9 mouse cellular contexts compared by ENCODE assay signal in the genomic region with DNA sequence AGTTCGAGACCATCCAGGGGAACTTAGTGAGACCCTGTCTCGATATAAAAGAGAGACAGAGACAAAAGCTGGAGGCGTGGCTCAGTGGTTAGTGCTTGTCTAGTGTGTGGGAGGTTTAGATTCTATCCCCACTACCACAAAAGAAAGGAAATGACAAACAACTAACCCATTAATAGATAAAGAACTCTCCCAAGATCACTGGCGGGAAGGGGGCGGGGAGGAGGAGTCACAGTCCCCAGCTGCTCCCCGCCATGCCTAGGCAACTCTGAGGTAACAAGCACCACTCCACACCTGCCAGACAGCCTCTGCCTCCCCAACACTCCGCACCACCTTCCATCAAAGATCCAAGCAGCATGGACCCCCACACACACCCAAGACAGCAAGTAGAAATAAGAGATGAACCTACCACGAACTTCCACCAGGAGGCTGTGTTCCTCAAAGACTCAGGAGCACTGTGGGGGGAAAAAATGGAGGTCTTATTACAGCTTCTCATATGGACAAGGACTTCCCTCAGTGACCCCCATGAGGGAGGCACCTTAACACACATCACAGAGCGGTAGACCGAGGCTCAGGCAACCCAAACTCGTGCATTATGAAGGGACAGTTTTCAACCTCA. TPM values are rescaled to one million over a fixed set of nuclear protein-coding genes. Genes with fewer than 3 reads are reported as not detected.
DNase-seq lines count a peak whose midpoint lies in the region; ATAC-seq and TF ChIP-seq lines count a peak whose summit lies in the region.
"Had no signal": no experiment of that assay in that cellular context is flagged by ENCODE, and none has a peak within 500 bp of the region (broad histone marks: within the 10 kb centered on the region; RNA-seq: fewer than 3 reads in every experiment).

No protein-coding gene starts in this region.

- ATAC-seq in kidney, postnatal 0 days (replicated peaks; ENCODE audit: low FRiP score, low read depth): no peak
- no peak for ATAC-seq in forebrain, postnatal 0 days
- ATAC-seq in midbrain, embryonic 14.5 days (ENCODE audit: low FRiP score, low TSS enrichment): no peak

- H3K4me1 ChIP-seq in kidney, postnatal 0 days (replicated peaks; ENCODE audit: insufficient read depth, low read length): peaks cover 67% of the 10 kb centered on the region
- peaks cover 50% of the 10 kb centered on the region for H3K4me1 ChIP-seq in forebrain, postnatal 0 days (ENCODE audit: insufficient read depth)
- peaks cover 90% of the 10 kb centered on the region for H3K4me1 ChIP-seq in midbrain, embryonic 14.5 days (ENCODE audit: control insufficient read depth, insufficient read depth, low read length)

- TF ChIP-seq CTCF in kidney, postnatal 0 days (IDR thresholded peaks at IDR 0.05; ENCODE audit: low read depth): peak; percentile 18; the same call in 1 of the 2 replicates
- TF ChIP-seq CTCF in forebrain, postnatal 0 days (IDR thresholded peaks at IDR 0.05; ENCODE audit: low read depth): peak; percentile 48

- no peak overlapping the region for H3K27ac ChIP-seq in kidney, postnatal 0 days
- H3K27ac ChIP-seq in forebrain, postnatal 0 days (ENCODE audit: low read depth, low read length): no peak overlapping the region
- H3K27ac ChIP-seq in midbrain, embryonic 14.5 days (replicated peaks; ENCODE audit: low read depth, low read length): peak overlapping the region; percentile 90; the same call in 1 of the 2 replicates

- no peak overlapping the region for H3K4me2 ChIP-seq in kidney, postnatal 0 days (ENCODE audit: low read length)
- no peak overlapping the region for H3K4me2 ChIP-seq in forebrain, postnatal 0 days (ENCODE audit: low read depth)
- no peak overlapping the region for H3K4me2 ChIP-seq in midbrain, embryonic 14.5 days (ENCODE audit: low read length)

- H3K4me3 ChIP-seq in kidney, postnatal 0 days (replicated peaks; ENCODE audit: low read depth, low read length): no peak overlapping the region
- no peak overlapping the region for H3K4me3 ChIP-seq in forebrain, postnatal 0 days (ENCODE audit: low read depth, low read length)
- no peak overlapping the region for H3K4me3 ChIP-seq in midbrain, embryonic 14.5 days (replicated peaks; ENCODE audit: low read depth, low read length)

- H3K36me3 ChIP-seq in kidney, postnatal 0 days (ENCODE audit: insufficient read depth, low read length): no peaks in the 10 kb centered on the region
- no peaks in the 10 kb centered on the region; the same call in 1 of the 2 replicates for H3K36me3 ChIP-seq in forebrain, postnatal 0 days (ENCODE audit: insufficient read depth)
- H3K36me3 ChIP-seq in midbrain, embryonic 14.5 days (ENCODE audit: control insufficient read depth, insufficient read depth, low read length): no peaks in the 10 kb centered on the region

- H3K9me3 ChIP-seq in kidney, postnatal 0 days (replicated peaks; ENCODE audit: low read length): no peaks in the 10 kb centered on the region
- H3K9me3 ChIP-seq in forebrain, postnatal 0 days (ENCODE audit: low read length): no peaks in the 10 kb centered on the region
- H3K9me3 ChIP-seq in midbrain, embryonic 14.5 days (ENCODE audit: control insufficient read depth, low read length): no peaks in the 10 kb centered on the region

- 84% methylated on average over 11 of the region's 11 CpGs for WGBS in kidney, postnatal 0 days
- WGBS in forebrain, postnatal 0 days: 78% methylated on average over 11 of the region's 11 CpGs
- WGBS in midbrain, embryonic 14.5 days: 88% methylated on average over 11 of the region's 11 CpGs

- H3K27me3 ChIP-seq in kidney, postnatal 0 days (ENCODE audit: insufficient read depth, low read length): no peaks in the 10 kb centered on the region
- no peaks in the 10 kb centered on the region for H3K27me3 ChIP-seq in forebrain, postnatal 0 days (ENCODE audit: insufficient read depth, low read length)
- H3K27me3 ChIP-seq in midbrain, embryonic 14.5 days (ENCODE audit: control insufficient read depth, insufficient read depth, low read length): no peaks in the 10 kb centered on the region

- no peak overlapping the region for H3K9ac ChIP-seq in kidney, postnatal 0 days (ENCODE audit: low read depth, low read length)
- no peak overlapping the region for H3K9ac ChIP-seq in forebrain, postnatal 0 days
- H3K9ac ChIP-seq in midbrain, embryonic 14.5 days (replicated peaks; ENCODE audit: low read length): no peak overlapping the region

- no peak for DNase-seq in kidney, postnatal 0 days (ENCODE audit: low spot score)
- no peak for DNase-seq in kidney, adult 8-10 months
- peak; percentile 52 for DNase-seq in ES-CJ7 (ENCODE audit: low read depth, low spot score)
- no peak for DNase-seq in forebrain, postnatal 0 days
- DNase-seq in midbrain, embryonic 14.5 days: no peak
- no peak for DNase-seq in embryo, embryonic 10 days (ENCODE audit: low spot score)
- no peak for DNase-seq in testis, postnatal 10 days (ENCODE audit: low spot score)
- no peak for DNase-seq in adrenal gland, adult 8-10 months
- DNase-seq: kidney, adult 9 months had no signal

RNA-seq across cellular contexts. Expression of a gene that starts 25.7 kb away (rescaled TPM):
- polyA plus RNA-seq in kidney, postnatal 0 days (2015; fragmentation: Nextera tagmentation; extraction: Ambion mirVana): 14.6 and 15.5 TPM in 2 replicates
- 12.7 and 13.4 TPM in 2 replicates for total RNA-seq in forebrain, postnatal 0 days (2014; rRNA removed)
- polyA plus RNA-seq in forebrain, postnatal 0 days (2015; fragmentation: Nextera tagmentation; extraction: Ambion mirVana): 11.6 and 16.8 TPM in 2 replicates
- polyA plus RNA-seq in midbrain, embryonic 14.5 days (2014; fragmentation: Nextera tagmentation; extraction: Ambion mirVana): 23.7 and 24.0 TPM in 2 replicates
- 100 to 1,000 TPM; 188 to 380 (median 257) TPM for total RNA-seq in adrenal gland, adult 8-10 months (2022)
